Mouse (Mus musculus) telencephalon, adult 2 months (tissue): ENCODE measurements at regions not wholly inside any gene's neighbourhood (a gene's known extent, or its start where the extent isn't known, plus 50 kb on each side); places are given as distances from the start of the nearest gene placed in this dataset.
A peak's percentile ranks its signal among the peaks of the same experiment; 100 is the strongest.

Experiments used
- DNase-seq: peaks from one replicate; pipeline ENCODE4 v3.0.0-alpha.2; 2011; ENCODE audit warnings: low read depth, low spot score

DNA sequence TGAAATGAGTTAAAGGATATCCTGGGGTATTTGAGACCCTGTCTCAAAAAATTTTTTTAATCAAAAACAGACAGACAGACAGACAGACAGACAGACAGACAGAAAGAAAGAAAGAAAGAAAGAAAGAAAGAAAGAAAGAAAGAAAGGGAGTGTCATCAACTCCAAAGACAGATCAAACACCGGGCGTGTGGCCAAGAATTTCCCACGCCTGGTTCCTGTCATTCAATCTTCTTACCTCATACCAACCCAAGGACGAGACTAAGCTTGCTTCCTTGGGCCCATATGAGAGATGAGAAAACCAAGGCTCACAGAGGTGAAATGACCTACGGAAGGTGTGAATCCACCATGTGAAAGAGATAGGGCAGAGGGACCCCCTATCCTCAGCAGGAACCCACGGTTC lies 530.7 kb upstream of the Tbx3 start:
- no peak for DNase-seq

GRCm38 (mm10) chr5:119143411-119143810 lies 527.1 kb upstream of the Tbx3 start:
- DNase-seq = no peak

DNA sequence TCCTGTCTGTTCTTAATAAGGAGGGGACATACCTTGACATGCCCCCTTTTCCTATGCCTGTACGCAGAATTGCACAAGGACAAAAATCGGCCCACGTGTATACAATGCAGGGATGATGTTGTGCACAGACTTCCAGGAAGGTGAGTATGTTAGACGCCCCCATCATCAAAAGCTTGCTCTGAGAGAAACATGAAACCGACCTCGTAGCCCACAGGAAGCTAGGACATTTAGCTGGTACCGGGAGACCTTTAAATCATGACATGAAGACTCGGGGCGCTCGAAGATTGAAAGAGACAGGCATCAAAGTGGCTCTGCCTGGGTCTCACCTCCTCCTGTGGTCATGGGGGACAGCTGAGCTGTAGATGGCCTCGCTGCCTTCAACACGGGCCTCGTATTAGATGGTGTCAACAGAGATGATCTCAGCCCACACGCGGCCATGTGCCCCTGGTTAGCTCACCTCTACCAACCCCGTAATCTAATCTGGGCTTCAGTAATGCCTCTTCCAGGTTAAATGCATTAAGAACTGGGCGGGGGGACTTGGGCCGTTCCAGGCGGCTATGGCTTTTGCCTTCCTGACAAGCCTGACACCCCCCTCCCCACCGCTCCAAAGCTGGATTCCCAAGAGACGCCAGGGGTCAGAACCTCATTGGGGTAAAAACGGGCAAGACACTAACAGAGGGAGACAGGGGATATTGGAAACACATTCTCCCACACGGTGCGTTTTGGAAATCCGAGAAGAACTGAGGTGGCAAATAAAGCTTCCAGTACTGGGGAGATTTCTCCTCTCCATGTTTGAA lies 520.9 kb upstream of the Tbx3 start:
- no peak for DNase-seq

GRCm38 (mm10) chr5:119153086-119153485 lies 517.4 kb upstream of the Tbx3 start:
- DNase-seq = no peak

GRCm38 (mm10) chr5:119156638-119157037 lies 513.8 kb upstream of the Tbx3 start:
- no peak for DNase-seq

GRCm38 (mm10) chr5:119158171-119158570 lies 512.3 kb upstream of the Tbx3 start:
- DNase-seq = no peak

DNA sequence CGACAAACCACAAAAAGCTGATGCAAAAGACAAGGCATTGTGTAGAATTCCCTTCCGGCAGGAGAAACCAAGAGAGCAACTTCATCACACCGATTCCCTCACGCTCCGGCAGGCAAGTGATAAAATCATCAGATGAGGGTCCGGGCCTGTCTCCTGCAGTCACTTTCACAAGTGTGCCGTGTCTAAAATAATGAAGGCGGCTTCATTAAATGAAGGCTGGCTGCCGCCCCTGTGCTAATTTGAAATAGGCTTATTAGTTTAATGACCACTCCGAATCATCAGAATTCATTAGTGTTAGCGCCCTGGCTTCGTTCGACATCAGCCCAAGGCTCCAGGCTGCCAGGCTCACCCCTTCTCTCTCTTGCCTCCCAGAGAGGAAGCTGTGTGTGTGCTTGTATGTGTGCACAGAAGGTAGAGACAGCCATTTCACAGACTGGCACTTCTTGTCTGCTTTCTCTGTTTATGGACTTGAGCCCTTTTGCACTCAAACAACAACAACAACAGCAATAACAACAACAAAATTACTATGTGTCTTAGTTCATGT lies 508.3 kb upstream of the Tbx3 start:
- no peak for DNase-seq

- DNase-seq = peak; percentile 74
These were observed 502.8 kb upstream of the Tbx3 start for GRCm38 (mm10) chr5:119167718-119168117.

DNA sequence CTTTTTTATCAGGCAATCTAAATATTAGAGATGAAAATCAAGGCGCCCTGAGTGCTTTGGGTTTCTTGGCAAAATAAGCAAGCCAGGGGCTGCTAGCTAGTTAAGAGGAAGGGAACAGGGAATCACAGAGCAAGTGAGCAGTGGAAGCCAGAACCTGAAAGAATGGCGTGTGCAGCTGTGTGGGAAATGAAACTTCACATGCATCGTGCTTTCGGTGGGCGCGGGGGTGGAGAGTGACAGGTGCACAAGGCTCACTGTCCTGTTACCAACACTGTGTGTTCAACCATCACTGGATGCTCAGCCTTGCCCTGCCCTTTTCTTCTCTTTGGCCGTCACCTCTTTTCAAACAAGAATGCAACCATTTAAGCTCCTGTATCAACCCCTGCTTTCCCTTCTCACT lies 501.2 kb upstream of the Tbx3 start:
- no peak for DNase-seq

DNA sequence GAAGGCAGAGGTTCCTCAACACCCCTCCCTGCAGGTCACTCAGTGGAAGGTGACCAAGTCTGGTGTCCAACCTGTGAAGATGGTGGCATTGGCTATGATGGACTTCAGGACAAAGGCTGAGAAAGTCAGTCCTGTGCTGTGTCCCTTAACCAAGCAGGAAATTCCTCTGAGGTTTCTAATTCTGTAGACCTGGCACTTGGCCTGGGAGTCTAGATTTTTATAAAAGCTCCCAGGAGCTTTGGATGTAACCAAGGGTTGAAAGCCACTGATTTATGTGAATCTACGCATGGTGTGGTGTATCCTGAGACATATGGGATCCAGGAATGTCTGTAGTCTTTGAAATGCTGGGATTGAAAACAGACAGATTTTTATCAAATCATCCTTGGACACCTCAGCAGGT lies 498.8 kb upstream of the Tbx3 start:
- no peak for DNase-seq

GRCm38 (mm10) chr5:119178805-119179204 lies 491.7 kb upstream of the Tbx3 start:
- no peak for DNase-seq

DNA sequence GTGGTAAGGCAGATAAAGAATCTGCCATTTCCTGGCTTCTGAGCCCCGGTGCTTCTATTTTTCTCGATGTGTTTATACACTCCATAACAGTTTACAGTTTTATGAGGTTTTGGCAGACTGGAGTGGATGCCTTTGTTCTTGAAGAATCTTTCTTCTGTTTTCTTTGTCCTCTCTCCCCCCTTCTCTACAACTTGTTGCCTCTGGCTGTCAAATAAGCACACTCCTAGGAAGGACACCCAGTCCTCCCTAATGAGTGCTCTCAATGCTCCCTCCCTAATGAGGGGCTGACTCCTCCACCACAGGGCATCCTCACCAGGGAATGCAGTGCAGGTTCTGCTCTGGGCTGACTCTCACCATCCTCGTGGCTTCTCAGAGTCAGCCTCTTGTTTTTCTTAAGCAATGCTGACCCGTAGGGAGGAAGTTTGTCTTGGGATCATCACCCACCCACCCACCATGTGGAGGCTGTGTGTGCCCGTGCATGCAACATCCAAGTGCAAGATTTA lies 486.9 kb upstream of the Tbx3 start:
- no peak for DNase-seq

- DNase-seq = no peak
These were observed 483.9 kb upstream of the Tbx3 start for GRCm38 (mm10) chr5:119186611-119187010.

DNA sequence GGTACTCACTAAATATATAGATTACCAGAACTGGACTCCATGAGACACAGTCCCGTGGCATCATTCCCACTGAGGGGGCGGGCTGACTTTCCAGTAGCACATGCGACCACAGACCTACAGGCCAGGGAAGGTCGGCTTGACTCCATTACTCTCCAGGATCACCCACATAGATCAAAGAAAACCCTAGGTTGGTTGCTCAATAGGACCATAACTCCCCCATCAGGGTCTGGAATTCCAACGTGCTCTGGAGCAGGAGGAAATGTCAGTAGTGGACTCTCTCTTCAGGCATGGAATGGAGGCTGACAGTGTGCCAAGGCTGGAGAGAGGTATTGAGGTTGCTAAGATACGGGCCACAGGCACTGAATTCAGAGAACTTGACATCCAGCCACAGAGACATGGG lies 482.0 kb upstream of the Tbx3 start:
- no peak for DNase-seq

- DNase-seq = no peak
These were observed 476.5 kb upstream of the Tbx3 start for GRCm38 (mm10) chr5:119193699-119194681.

- no peak for DNase-seq
These were observed 470.6 kb upstream of the Tbx3 start for GRCm38 (mm10) chr5:119199906-119200305.

DNA sequence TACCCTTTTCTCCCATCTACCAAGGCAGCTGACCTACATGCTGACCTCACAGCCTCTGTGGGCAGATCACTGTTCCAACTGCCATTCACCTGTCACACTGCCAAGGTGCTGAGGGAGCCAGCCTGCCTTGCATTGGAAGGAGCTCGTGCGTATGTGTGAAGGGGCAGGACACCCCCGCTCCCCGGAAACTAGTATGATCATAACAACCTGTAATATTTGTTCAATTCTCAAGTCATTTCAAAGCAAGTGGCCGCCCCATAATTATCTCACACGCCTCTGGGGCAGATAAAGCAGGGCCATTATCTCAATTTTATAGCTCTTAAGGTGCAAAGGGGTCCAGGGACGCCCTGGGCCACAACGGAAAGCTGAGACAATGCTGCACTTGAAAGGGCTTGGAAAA lies 469.2 kb upstream of the Tbx3 start:
- DNase-seq = no peak

DNA sequence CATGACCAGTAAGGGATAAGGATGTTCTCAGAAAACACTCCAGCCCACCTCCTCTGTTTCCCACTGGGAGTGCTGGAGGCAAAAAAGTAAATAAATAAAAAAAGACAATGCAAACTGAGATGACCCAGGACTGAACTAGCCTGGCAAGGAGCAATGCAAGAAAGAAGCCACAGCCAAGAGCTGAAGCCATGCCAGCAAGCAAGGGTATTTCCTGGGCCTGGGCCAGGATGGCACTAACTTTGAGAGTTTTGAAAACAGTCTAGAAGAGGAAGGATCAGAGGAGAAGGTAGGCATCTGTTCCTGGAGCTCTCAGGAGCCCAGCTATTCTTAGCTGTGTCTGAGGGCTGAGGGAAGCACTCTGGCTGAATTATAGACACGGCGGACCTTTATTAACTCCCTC lies 465.7 kb upstream of the Tbx3 start:
- DNase-seq = no peak

DNA sequence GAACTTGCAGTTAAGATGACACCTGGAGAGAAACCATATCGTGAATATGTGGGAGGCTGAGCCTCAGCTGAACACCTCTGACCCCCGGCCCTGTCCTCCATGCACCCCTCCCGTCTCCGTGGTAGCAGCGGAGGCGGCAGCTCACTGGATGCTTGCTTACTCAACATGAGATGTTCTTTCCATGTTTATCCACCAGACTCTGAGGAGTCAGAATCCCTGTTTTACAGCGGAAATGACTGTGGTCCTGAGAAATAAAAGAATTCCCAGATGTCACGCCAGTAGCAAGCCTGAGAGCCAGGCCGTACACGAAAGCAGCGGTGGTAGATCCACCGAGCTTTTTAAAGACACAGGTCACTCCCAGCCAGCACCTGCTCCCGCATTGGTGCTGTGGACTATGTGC lies 462.4 kb upstream of the Tbx3 start:
- no peak for DNase-seq

GRCm38 (mm10) chr5:119213196-119213595 lies 457.3 kb upstream of the Tbx3 start:
- DNase-seq = peak; percentile 65

DNA sequence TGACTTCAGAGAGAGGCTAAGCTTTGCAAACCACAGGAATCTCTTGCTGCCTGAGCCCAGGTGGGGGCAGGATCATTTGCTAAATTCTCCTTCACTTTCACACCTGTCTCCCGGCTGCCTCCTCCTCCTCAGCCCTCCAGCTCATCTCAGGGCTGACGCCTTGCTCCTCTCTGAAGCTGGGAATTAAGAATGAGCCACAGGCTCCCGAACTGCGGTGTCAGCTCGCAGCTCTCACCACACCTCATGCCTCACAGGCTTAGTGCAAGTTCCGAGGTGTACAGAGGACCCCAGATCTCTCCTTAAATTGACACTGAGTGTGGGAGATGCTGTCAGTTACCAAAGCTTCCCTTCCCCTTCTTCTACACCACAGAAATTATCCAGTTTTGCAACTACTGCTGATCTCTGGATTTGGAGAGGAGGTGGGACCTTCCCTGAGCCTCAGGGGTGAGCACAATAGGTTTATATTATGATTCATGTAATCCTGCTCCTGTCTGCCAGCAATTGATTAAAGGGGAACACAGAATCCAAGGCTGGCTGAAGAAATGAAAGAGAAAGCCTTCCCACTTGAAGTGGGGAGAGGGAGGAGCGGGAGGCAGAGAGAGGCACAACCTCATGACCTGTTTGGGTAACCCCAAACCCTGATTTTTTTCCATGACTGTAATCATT lies 456.6 kb upstream of the Tbx3 start:
- peak; percentile 29 for DNase-seq

DNA sequence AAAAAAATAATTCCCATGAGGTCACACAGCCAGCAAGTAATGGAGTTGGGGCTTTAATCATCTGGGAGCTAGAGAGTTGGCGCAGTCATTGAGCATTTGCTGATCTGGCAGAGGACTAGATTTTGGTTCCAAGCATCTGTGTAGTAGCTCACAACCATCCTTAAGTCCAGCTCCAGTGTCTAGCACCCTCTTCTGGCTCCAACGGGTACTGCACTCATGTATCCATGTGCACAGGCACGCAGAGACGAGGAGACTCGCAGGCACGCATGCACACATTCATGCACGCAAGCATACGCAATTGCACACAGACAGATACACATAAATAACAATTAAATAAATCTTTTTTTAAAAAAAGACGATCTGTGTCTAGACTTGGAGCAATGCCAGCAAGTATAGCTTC lies 455.5 kb upstream of the Tbx3 start:
- DNase-seq = no peak
